Mouse (Mus musculus): ENCODE results near the gene Fnbp1l. TPM values are rescaled to one million over a fixed set of nuclear protein-coding genes. Genes with fewer than 3 reads are reported as not detected.

Gene Fnbp1l
- polyA plus RNA-seq, 1 experiment from 2014 or later, result 175 TPM

DNA sequence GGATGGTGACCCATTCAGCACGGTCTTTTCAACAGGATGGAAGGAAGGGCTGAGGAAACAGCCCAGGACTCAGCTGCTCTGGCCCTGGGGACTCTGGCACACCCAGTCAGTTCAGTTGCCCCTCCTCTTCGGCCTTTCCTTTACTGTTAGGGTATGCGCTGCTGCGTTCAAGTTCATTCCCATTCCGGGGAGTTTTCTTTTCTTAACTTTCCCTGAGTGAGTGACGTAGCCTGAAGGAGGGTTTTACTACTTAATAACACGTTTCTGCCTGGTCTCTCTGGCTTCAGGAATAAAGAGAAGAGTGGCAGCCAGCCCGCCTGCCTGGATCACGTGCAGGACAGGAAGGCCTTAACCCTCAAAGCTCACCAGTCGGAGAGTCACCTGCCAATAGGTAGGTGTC, 108.6 kb downstream of the Fnbp1l start:
- ATAC-seq (no peak), DNase-seq (ENCODE audit: low spot score) (no peak)
- H3K4me3 ChIP-seq (ENCODE audit: low read depth, low read length), result no peak overlapping the region

DNA sequence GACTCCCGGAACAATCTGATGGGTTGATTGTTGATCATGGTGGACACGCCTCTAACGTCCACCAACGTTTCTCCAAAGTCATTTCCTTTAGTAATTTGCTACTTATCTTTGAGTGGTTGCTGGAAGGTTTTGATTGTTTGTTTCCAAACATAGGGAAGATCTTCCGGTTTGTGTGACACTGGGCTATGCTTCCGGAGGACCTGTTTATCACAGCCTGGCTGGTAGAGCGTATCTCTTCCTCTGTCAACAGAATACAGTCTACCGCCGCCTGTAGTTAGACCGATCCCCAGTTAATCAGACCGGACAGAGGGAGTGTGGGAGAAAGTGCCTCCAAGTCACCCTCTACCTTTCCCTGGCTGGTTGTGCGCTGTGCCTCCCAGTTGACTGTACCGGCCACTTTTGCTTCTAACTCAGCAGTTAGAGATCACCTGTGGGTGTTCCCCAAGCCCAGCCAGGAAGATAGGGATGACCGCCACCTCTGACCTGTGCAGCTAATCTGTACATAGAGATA, 109.2 kb downstream of the Fnbp1l start:
- Histone ChIP-seq H3K9me3 (replicated peaks; ENCODE audit: control insufficient read depth, low read length) (no peaks in the 10 kb centered on the region), H3K27ac (ENCODE audit: low read depth, low read length) (no peak overlapping the region), H3K9ac (ENCODE audit: low read length) (no peak overlapping the region), H3K27me3 (replicated peaks; ENCODE audit: control insufficient read depth, insufficient read depth, low read length) (no peaks in the 10 kb centered on the region), H3K4me2 (ENCODE audit: low read length) (no peak overlapping the region), H3K36me3 (ENCODE audit: control insufficient read depth, insufficient read depth, low read length) (no peaks in the 10 kb centered on the region), H3K4me3 (ENCODE audit: low read depth, low read length) (no peak overlapping the region), H3K4me1 (ENCODE audit: control insufficient read depth, insufficient read depth, low read length) (no peaks in the 10 kb centered on the region)
- no peak for DNase-seq (ENCODE audit: low spot score)
- ATAC-seq, result no peak
- 92% methylated on average over 14 of the region's 14 CpGs for WGBS

More for the DNA sequence above, 108.6 kb downstream of the Fnbp1l start:
- H3K36me3 ChIP-seq (ENCODE audit: control insufficient read depth, insufficient read depth, low read length), result no peaks in the 10 kb centered on the region
- H3K9me3 ChIP-seq (replicated peaks; ENCODE audit: control insufficient read depth, low read length), result no peaks in the 10 kb centered on the region
- no peaks in the 10 kb centered on the region for H3K4me1 ChIP-seq (ENCODE audit: control insufficient read depth, insufficient read depth, low read length)
- no peaks in the 10 kb centered on the region for H3K27me3 ChIP-seq (replicated peaks; ENCODE audit: control insufficient read depth, insufficient read depth, low read length)
- 81% methylated on average over 10 of the region's 10 CpGs for WGBS
- no peak overlapping the region for H3K27ac ChIP-seq (ENCODE audit: low read depth, low read length)
- H3K9ac ChIP-seq (ENCODE audit: low read length), result no peak overlapping the region
- no peak overlapping the region for H3K4me2 ChIP-seq (ENCODE audit: low read length)

- Histone ChIP-seq H3K27ac (ENCODE audit: low read depth, low read length) (no peak overlapping the region), H3K4me2 (ENCODE audit: low read length) (no peak overlapping the region), H3K4me3 (ENCODE audit: low read depth, low read length) (no peak overlapping the region), H3K9ac (ENCODE audit: low read length) (no peak overlapping the region), H3K9me3 (replicated peaks; ENCODE audit: control insufficient read depth, low read length) (no peaks in the 10 kb centered on the region), H3K36me3 (ENCODE audit: control insufficient read depth, insufficient read depth, low read length) (no peaks in the 10 kb centered on the region), H3K4me1 (ENCODE audit: control insufficient read depth, insufficient read depth, low read length) (no peaks in the 10 kb centered on the region), H3K27me3 (replicated peaks; ENCODE audit: control insufficient read depth, insufficient read depth, low read length) (no peaks in the 10 kb centered on the region)
- no peak for ATAC-seq
- DNase-seq (ENCODE audit: low spot score), result no peak
- 82% methylated on average over 11 of the region's 11 CpGs for WGBS
These were observed 109.8 kb downstream of the Fnbp1l start for GRCm38 (mm10) chr3:122509534-122510239.

DNA sequence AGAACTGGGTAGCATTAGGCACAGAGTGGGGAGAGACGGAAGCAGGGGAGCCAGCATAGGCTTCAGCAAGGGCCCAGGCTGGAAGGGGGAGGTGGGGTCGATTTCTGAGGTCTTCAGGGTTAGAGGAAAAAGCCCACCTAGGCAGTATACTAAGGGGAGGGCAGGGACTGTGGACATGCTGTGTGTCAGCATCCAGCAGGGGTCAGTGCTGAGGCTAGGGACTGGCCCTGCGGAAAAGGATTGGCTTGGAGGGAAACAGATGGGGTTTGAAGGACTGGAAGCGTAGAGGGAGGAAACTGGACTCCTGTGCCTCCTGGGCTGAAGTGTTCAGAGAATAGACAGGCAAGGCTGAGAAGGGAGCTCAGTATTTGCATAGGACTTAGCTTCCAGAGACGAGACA, 110.4 kb downstream of the Fnbp1l start:
- Histone ChIP-seq H3K4me3 (ENCODE audit: low read depth, low read length) (no peak overlapping the region), H3K27me3 (replicated peaks; ENCODE audit: control insufficient read depth, insufficient read depth, low read length) (no peaks in the 10 kb centered on the region), H3K27ac (ENCODE audit: low read depth, low read length) (no peak overlapping the region), H3K4me1 (ENCODE audit: control insufficient read depth, insufficient read depth, low read length) (no peaks in the 10 kb centered on the region), H3K9me3 (replicated peaks; ENCODE audit: control insufficient read depth, low read length) (no peaks in the 10 kb centered on the region), H3K36me3 (ENCODE audit: control insufficient read depth, insufficient read depth, low read length) (no peaks in the 10 kb centered on the region), H3K9ac (ENCODE audit: low read length) (no peak overlapping the region), H3K4me2 (ENCODE audit: low read length) (no peak overlapping the region)
- WGBS, result 38% methylated on average over 5 of the region's 5 CpGs
- ATAC-seq (peak; percentile 81), DNase-seq (ENCODE audit: low spot score) (peak; percentile 71)

- no peaks in the 10 kb centered on the region for H3K27me3 ChIP-seq (replicated peaks; ENCODE audit: control insufficient read depth, insufficient read depth, low read length)
- H3K36me3 ChIP-seq (ENCODE audit: control insufficient read depth, insufficient read depth, low read length), result no peaks in the 10 kb centered on the region
- WGBS, result 95% methylated on average over 14 of the region's 14 CpGs
- no peak overlapping the region for H3K9ac ChIP-seq (ENCODE audit: low read length)
- DNase-seq (ENCODE audit: low spot score) (no peak), ATAC-seq (no peak)
- H3K4me2 ChIP-seq (ENCODE audit: low read length), result no peak overlapping the region
- H3K4me3 ChIP-seq (ENCODE audit: low read depth, low read length), result no peak overlapping the region
- H3K4me1 ChIP-seq (ENCODE audit: control insufficient read depth, insufficient read depth, low read length), result no peaks in the 10 kb centered on the region
- H3K9me3 ChIP-seq (replicated peaks; ENCODE audit: control insufficient read depth, low read length), result no peaks in the 10 kb centered on the region
- H3K27ac ChIP-seq (ENCODE audit: low read depth, low read length), result no peak overlapping the region
These were observed 111.7 kb downstream of the Fnbp1l start for GRCm38 (mm10) chr3:122507826-122508225.

DNA sequence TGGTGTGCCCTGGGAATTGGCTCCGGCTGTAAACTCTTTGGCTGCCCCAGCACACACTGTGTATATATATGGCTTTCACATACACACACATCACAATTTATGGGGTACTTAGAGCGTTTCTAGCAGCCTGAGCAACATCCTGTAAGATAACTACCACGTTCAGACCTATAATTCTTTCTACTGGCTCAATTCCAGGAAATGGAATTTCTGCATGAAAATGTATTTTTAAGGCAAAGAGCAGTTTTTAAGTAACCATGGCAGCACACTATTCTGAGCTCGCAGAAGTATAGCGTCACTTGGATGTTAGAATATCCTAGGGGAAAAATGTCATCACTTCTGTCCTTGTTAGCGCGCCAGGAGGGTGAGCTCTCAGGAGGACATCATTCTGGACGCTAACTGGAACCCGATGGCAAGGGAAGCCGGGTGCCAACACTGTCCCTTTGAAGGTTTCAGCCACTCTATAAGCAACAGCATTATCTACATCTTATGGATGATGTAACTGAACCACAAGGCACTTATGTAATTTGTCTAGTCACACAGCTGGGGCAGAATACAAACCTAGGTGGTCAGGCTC, 113.1 kb downstream of the Fnbp1l start:
- WGBS, result 83% methylated on average over 10 of the region's 10 CpGs
- DNase-seq (ENCODE audit: low spot score) (peak; percentile 66), ATAC-seq (no peak)

GRCm38 (mm10) chr3:122500929-122501328, 118.6 kb downstream of the Fnbp1l start:
- WGBS, result 80% methylated on average over 9 of the region's 9 CpGs
- no peak for DNase-seq (ENCODE audit: low spot score)
- H3K4me1 ChIP-seq (ENCODE audit: control insufficient read depth, insufficient read depth, low read length), result no peaks in the 10 kb centered on the region
- H3K27me3 ChIP-seq (replicated peaks; ENCODE audit: control insufficient read depth, insufficient read depth, low read length), result no peaks in the 10 kb centered on the region
- no peak overlapping the region for H3K27ac ChIP-seq (ENCODE audit: low read depth, low read length)
- H3K36me3 ChIP-seq (ENCODE audit: control insufficient read depth, insufficient read depth, low read length), result no peaks in the 10 kb centered on the region
- no peaks in the 10 kb centered on the region for H3K9me3 ChIP-seq (replicated peaks; ENCODE audit: control insufficient read depth, low read length)
- H3K4me3 ChIP-seq (ENCODE audit: low read depth, low read length), result no peak overlapping the region
- no peak overlapping the region for H3K4me2 ChIP-seq (ENCODE audit: low read length)
- ATAC-seq, result no peak
- no peak overlapping the region for H3K9ac ChIP-seq (ENCODE audit: low read length)

More for the DNA sequence above, 113.1 kb downstream of the Fnbp1l start:
- Histone ChIP-seq H3K27ac (ENCODE audit: low read depth, low read length) (no peak overlapping the region), H3K4me1 (ENCODE audit: control insufficient read depth, insufficient read depth, low read length) (no peaks in the 10 kb centered on the region), H3K9me3 (replicated peaks; ENCODE audit: control insufficient read depth, low read length) (no peaks in the 10 kb centered on the region), H3K36me3 (ENCODE audit: control insufficient read depth, insufficient read depth, low read length) (no peaks in the 10 kb centered on the region), H3K9ac (ENCODE audit: low read length) (no peak overlapping the region), H3K4me2 (ENCODE audit: low read length) (no peak overlapping the region), H3K27me3 (replicated peaks; ENCODE audit: control insufficient read depth, insufficient read depth, low read length) (no peaks in the 10 kb centered on the region), H3K4me3 (ENCODE audit: low read depth, low read length) (no peak overlapping the region)

GRCm38 (mm10) chr3:122499647-122500046, 119.9 kb downstream of the Fnbp1l start:
- Histone ChIP-seq H3K4me1 (ENCODE audit: control insufficient read depth, insufficient read depth, low read length) (no peaks in the 10 kb centered on the region), H3K4me2 (ENCODE audit: low read length) (no peak overlapping the region), H3K36me3 (ENCODE audit: control insufficient read depth, insufficient read depth, low read length) (no peaks in the 10 kb centered on the region), H3K9me3 (replicated peaks; ENCODE audit: control insufficient read depth, low read length) (no peaks in the 10 kb centered on the region), H3K27me3 (replicated peaks; ENCODE audit: control insufficient read depth, insufficient read depth, low read length) (no peaks in the 10 kb centered on the region), H3K9ac (ENCODE audit: low read length) (no peak overlapping the region), H3K4me3 (ENCODE audit: low read depth, low read length) (no peak overlapping the region), H3K27ac (ENCODE audit: low read depth, low read length) (no peak overlapping the region)
- ATAC-seq (no peak), DNase-seq (ENCODE audit: low spot score) (no peak)
- WGBS, result 77% methylated on average over 6 of the region's 6 CpGs

DNA sequence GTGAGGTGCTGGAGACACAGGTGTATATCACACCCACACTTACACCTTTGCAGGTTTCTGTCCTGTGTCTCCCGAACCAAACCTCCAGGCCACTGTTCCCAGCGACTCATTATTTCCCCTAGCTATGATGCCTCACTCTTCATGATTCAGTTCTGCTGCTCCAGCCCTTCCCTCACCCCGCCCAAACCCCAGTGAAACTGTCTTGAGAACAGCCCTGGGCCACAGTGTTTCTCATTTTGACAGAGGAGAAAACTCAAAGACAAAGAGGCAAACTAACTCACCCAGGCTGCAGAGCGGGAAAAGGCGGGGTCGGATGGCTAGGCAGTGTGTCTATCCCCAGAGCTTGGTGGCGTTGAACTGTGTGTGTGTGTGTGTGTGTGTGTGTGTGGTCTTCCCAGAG, 121.0 kb downstream of the Fnbp1l start:
- ATAC-seq (no peak), DNase-seq (ENCODE audit: low spot score) (no peak)
- no peak overlapping the region for H3K4me3 ChIP-seq (ENCODE audit: low read depth, low read length)
- H3K27ac ChIP-seq (ENCODE audit: low read depth, low read length), result no peak overlapping the region
- H3K36me3 ChIP-seq (ENCODE audit: control insufficient read depth, insufficient read depth, low read length), result no peaks in the 10 kb centered on the region
- WGBS, result 85% methylated on average over 7 of the region's 7 CpGs
- H3K9me3 ChIP-seq (replicated peaks; ENCODE audit: control insufficient read depth, low read length), result no peaks in the 10 kb centered on the region
- no peaks in the 10 kb centered on the region for H3K27me3 ChIP-seq (replicated peaks; ENCODE audit: control insufficient read depth, insufficient read depth, low read length)
- no peaks in the 10 kb centered on the region for H3K4me1 ChIP-seq (ENCODE audit: control insufficient read depth, insufficient read depth, low read length)
- no peak overlapping the region for H3K9ac ChIP-seq (ENCODE audit: low read length)
- no peak overlapping the region for H3K4me2 ChIP-seq (ENCODE audit: low read length)

Measured in forebrain, embryonic 14.5 days (tissue).